Mouse (Mus musculus): ENCODE data around the gene Tmc7.

DNA sequence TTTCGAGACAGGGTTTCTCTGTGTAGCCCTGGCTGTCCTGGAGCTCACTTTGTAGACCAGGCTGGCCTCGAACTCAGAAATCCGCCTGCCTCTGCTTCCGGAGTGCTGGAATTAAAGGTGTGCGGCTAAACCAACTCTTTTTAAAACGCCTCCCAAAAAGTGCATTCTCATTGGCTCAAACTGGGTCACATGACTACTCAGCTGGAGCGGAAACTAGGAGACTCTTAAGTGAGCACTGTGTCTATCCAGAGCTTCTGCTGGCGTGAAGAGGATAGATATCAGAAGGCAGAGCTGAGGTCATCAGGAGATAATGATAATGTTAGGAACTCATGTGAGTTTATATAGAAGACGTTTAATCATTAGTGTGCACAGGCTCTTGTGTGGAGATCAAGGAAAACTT lies 48.6 kb upstream of the Tmc7 start:
- TF ChIP-seq POLR2A (IDR thresholded peaks at IDR 0.05; ENCODE audit: control insufficient read depth, extremely low read depth, insufficient read depth, low read length, poor library complexity) (no peak), CTCF (IDR thresholded peaks at IDR 0.05; ENCODE audit: borderline replicate concordance, control insufficient read depth, extremely low read depth, insufficient read depth, low read length, poor library complexity) (no peak)

Measured in thymus, adult 2 months (tissue).